Mouse (Mus musculus) embryonic facial prominence, embryonic 10.5 days (tissue): ENCODE results near the gene Tspan11. TPM values are rescaled to one million over a fixed set of nuclear protein-coding genes. Genes with fewer than 3 reads are reported as not detected.

Experiments
- DNase-seq: peaks from one replicate; pipeline ENCODE4 v3.0.0-alpha.2; 2017; ENCODE audit warnings: low spot score
- H3K27ac ChIP-seq: fragments of 300-500 bp; sonication (generic); replicated peaks from 2 replicates; pipeline ENCODE4 v1.5.1; 2016; ENCODE audit warnings: mild to moderate bottlenecking
- H3K27me3 ChIP-seq: fragments of 300-500 bp; sonication (generic); replicated peaks from 2 replicates; pipeline ENCODE4 v1.6.1; 2016; ENCODE audit warnings: low read depth, mild to moderate bottlenecking; ENCODE audit not compliant: poor library complexity, severe bottlenecking
- H3K36me3 ChIP-seq: fragments of 300-500 bp; sonication (generic); replicated peaks from 2 replicates; pipeline ENCODE4 v1.6.1; 2016; ENCODE audit warnings: mild to moderate bottlenecking, moderate library complexity
- H3K4me1 ChIP-seq: fragments of 300-500 bp; sonication (generic); 2 replicates; pipeline ENCODE4 v1.6.1; 2016
- H3K4me3 ChIP-seq: fragments of 300-500 bp; sonication (generic); 2 replicates; pipeline ENCODE4 v1.5.1; 2016; ENCODE audit warnings: mild to moderate bottlenecking, moderate library complexity
- H3K9me3 ChIP-seq: fragments of 300-500 bp; sonication (generic); 2 replicates; pipeline ENCODE4 v1.6.1; 2016; ENCODE audit warnings: mild to moderate bottlenecking
- WGBS: fragments of 180-500 bp; shearing (Covaris S2); methylation state at CpG from one replicate; pipeline ENCODE4 v1.1.7; 2016; 5-methylcytosine and 5-hydroxymethylcytosine counted together
- polyA plus RNA-seq: library from polyadenylated mRNA; unstranded; fragments of >200 nt; fragmentation: Nextera tagmentation; extraction: Ambion mirVana; gene quantifications from 2 replicates; pipeline ENCODE4 v1.2.1, GENCODE M21; 2016

Gene Tspan11
- polyA plus RNA-seq, 1 experiment from 2014 or later = 6.9 TPM

DNA sequence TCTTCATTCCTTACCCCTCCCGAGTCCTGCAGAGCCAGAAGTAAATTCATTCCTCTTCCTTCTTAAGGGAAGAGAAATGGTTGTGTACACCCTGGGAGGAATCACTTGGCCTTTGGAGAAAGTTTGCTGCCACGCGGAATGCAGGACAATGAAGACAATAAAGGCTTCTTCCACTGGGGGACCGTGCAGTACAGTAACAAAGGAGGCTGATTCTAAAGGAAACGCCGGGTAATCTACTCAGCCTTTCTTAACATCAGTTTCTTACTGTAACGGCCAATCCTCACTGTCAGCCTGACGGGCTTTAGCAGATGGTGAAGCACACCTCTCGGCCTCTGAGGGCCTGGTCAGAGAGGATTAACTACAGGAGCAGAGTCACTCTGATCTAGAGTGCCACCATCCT is 25.4 kb upstream of the Tspan11 start:
- DNase-seq = no peak
- WGBS = 73% methylated on average over 9 of the region's 9 CpGs
- Histone ChIP-seq H3K27ac (no peak overlapping the region), H3K4me3 (no peak overlapping the region), H3K36me3 (no peaks in the 10 kb centered on the region), H3K4me1 (peaks cover 11% of the 10 kb centered on the region), H3K27me3 (no peaks in the 10 kb centered on the region), H3K9me3 (no peaks in the 10 kb centered on the region)

DNA sequence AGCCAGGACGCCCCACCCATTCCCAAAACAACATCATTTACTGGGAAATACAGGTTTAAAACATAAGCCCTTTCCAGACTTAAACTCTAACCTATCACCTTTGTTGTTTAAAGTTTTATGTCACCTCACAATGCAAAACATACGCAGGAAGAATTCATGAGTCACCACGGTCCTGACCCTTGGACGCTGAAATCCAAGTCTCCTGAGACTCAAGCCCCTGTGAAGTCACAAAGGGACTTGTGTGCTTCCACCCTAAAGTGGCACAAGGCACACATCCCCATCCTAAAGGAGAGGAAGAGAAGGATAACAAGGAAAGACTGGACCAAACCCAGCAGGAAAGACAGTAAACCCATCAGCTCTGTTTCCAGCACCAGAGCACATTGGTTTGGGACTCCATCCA is 22.0 kb upstream of the Tspan11 start:
- Histone ChIP-seq H3K4me1 (peaks cover 30% of the 10 kb centered on the region), H3K36me3 (no peaks in the 10 kb centered on the region), H3K27me3 (no peaks in the 10 kb centered on the region), H3K27ac (peak overlapping the region; percentile 11; the same call in 1 of the 2 replicates), H3K9me3 (no peaks in the 10 kb centered on the region), H3K4me3 (no peak overlapping the region)
- no peak for DNase-seq
- 61% methylated on average over 4 of the region's 4 CpGs for WGBS

DNA sequence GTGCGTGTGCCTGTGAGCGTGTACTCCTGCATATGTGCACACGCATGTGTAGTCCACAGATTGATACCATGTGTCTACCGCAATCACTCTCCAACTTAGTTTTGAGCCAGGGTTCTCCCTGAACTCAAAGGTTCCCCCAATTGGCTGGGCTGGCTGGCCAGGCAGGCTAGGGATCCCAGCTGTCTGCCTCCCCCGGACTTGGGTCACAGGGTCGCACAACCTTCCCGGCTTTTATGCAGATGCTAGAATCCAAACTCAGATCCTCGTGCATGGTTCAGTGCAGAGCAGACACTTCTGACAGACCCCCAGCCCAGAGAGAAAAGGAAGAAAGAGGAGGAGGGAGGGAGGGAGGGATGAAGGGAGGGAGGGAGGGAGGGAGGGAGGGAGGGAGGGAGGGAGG is 18.8 kb upstream of the Tspan11 start:
- Histone ChIP-seq H3K9me3 (no peaks in the 10 kb centered on the region), H3K4me3 (no peak overlapping the region), H3K4me1 (peaks cover 39% of the 10 kb centered on the region), H3K36me3 (no peaks in the 10 kb centered on the region), H3K27ac (peak overlapping the region; percentile 90), H3K27me3 (no peaks in the 10 kb centered on the region)
- DNase-seq = peak; percentile 40
- 57% methylated on average over 8 of the region's 8 CpGs for WGBS

DNA sequence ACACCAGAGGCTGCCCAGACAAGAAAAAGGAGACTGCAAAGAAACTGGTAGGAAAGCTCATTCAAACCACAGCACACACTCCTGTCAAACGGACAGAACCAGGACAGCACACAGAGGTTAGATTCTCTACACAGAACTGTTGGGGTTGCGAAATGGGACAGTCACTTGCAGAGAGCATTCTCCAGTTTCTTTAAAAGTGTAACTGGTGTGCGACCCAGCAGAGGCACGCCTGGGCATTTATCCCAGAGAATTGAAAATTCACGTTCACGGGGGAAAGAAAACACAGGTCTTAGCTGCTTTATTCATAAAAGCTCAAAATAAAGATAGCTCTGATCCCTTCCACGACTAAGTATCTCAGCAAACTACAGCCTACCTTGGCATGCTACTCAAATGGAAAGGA is 18.3 kb upstream of the Tspan11 start:
- H3K9me3 ChIP-seq = no peaks in the 10 kb centered on the region
- peak overlapping the region; percentile 90 for H3K27ac ChIP-seq
- no peak for DNase-seq
- peaks cover 39% of the 10 kb centered on the region for H3K4me1 ChIP-seq
- no peaks in the 10 kb centered on the region for H3K36me3 ChIP-seq
- no peaks in the 10 kb centered on the region for H3K27me3 ChIP-seq
- WGBS = 81% methylated on average over 7 of the region's 7 CpGs
- no peak overlapping the region for H3K4me3 ChIP-seq

DNA sequence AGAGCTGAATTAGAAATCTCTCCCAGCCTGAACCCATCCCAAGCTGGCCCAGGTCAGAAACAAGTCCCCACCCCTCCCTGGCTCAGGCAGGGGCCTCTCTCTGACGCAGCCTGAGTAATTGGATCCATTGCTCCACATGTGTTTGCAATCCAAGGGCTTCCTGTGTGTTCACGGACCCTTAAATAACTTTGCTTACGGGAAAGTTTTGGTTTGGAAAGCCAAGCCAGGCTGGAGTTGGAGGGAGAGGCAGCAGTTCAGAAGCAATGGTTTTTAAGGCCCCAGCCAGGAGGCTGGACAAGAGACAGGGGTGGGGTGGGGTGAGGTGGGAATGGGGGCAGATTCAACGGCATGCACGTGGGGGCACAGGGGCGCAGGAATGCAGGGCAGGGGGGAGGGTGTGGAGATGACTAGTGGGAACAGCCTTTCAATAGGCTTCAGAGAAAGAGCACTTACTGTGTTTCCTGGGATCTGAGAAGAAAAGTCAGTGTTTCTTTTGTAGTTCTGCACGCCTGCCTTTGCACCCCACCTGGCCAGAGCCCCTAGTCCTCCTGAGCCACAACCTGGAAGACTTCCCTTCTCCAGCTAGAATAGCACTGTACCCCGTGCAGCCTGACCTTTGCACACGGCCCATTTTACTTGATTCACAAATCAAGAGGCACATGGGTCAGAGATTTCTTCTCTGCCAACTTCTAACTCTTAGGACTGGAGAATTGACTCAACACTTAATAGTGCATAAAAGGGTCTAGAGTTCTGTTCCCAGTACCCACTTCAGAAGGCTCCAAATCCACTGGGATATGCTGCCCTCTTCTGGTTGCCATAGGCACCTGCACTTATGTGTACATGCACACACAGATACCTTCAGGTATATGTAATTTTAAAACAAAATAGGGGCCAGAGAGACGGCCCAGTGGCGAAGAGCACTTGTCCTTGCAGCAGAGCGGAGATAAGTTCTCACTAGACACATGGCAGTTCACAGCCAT is 16.8 kb upstream of the Tspan11 start:
- WGBS = 52% methylated on average over 12 of the region's 12 CpGs
- peak; percentile 88 for DNase-seq
- peak overlapping the region; percentile 90 for H3K27ac ChIP-seq

DNA sequence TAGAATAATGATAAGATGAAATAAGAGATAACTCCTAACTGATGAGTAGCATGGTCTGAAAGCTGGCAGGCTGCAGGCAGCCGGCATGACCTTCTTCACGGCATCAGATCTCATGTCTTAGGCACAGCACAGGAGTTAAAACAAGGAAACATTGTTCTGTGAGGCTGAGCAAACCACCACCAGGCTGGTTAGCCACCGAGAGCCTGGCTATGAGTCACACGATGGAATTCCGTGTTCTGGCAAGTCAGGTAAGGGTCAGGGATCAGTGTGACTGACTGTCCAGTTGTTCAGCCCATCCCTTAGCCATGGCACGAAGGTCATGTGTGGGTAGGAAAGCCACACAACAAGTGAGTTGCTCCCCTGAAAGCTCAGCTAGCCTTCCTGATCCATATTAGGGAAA is 16.0 kb upstream of the Tspan11 start:
- 70% methylated on average over 6 of the region's 6 CpGs for WGBS
- no peaks in the 10 kb centered on the region for H3K36me3 ChIP-seq
- no peak for DNase-seq
- no peaks in the 10 kb centered on the region for H3K9me3 ChIP-seq
- no peaks in the 10 kb centered on the region for H3K27me3 ChIP-seq
- peaks cover 52% of the 10 kb centered on the region for H3K4me1 ChIP-seq
- H3K27ac ChIP-seq = peak overlapping the region; percentile 90
- no peak overlapping the region for H3K4me3 ChIP-seq

More for the DNA sequence above, 16.8 kb upstream of the Tspan11 start:
- H3K27me3 ChIP-seq = no peaks in the 10 kb centered on the region
- no peaks in the 10 kb centered on the region for H3K9me3 ChIP-seq
- H3K4me1 ChIP-seq = peaks cover 44% of the 10 kb centered on the region
- no peaks in the 10 kb centered on the region for H3K36me3 ChIP-seq
- peak overlapping the region; percentile 8; the same call in 1 of the 2 replicates for H3K4me3 ChIP-seq

DNA sequence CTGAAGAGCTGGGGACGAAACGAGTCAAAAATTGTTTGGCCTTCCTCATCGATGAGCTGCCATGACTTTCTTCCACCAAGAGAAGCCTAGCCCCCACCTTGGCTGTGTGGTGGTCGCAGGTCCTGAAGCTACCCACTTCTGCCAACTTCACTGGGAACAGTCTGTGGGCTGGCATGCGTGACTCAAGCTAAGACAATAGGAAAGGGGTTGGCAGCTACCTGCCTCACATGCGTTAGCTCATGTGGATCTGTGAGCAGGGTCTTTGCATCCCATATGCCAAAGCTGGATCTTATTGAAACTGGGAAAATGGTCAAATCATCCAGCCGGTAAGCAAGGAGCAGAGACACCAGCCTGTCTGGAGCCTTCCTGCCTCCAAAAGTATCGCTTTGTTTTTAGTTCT is 14.8 kb upstream of the Tspan11 start:
- no peak overlapping the region for H3K4me3 ChIP-seq
- H3K4me1 ChIP-seq = peaks cover 63% of the 10 kb centered on the region
- 92% methylated on average over 8 of the region's 8 CpGs for WGBS
- DNase-seq = no peak
- no peaks in the 10 kb centered on the region for H3K9me3 ChIP-seq
- peak overlapping the region; percentile 90; the same call in 1 of the 2 replicates for H3K27ac ChIP-seq
- H3K36me3 ChIP-seq = no peaks in the 10 kb centered on the region
- H3K27me3 ChIP-seq = no peaks in the 10 kb centered on the region

DNA sequence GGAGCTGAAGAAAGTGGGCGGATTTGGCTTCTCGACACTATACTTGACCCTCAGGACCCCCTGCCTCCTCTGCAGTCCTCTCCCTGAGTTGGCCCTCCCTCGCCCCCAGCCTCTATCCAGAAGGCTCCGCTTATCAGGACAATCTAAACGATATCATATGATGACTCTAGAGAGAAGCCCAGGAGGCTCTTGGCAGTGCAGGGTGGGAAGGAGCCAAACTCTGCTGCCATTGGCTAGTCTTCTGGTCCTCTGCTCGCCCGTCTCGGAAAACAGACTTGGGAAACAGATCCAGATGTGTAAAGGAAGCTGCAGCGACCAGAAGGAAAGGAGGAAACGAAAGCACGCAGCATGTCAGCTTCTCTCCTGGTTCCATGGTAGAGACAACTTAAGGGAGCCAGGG is 11.5 kb upstream of the Tspan11 start:
- peak; percentile 64 for DNase-seq
- 34% methylated on average over 11 of the region's 11 CpGs for WGBS

DNA sequence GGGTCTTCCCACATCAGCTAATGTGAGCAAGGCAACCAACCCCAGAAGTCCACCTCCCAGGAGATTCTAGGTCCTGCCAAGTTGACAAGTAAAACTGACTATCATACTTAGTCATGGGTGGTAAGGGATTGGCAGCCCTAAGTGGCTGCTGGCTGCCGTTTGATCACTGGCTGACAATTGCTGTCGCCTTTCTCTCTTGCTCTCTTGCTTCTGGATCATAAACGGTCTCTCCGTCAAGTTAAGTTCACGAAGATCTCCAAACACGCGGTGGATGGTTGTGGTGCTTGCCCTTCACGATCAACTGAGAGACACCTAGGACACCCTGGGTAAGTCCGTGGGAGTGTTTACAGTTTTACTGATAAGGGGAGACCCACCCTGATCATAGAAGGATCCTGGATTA is 11.0 kb upstream of the Tspan11 start:
- peaks cover 39% of the 10 kb centered on the region for H3K4me1 ChIP-seq
- 88% methylated on average over 9 of the region's 9 CpGs for WGBS
- no peak overlapping the region for H3K4me3 ChIP-seq
- no peak for DNase-seq
- H3K9me3 ChIP-seq = peaks cover 5% of the 10 kb centered on the region; the same call in 1 of the 2 replicates
- H3K36me3 ChIP-seq = no peaks in the 10 kb centered on the region
- no peaks in the 10 kb centered on the region for H3K27me3 ChIP-seq
- H3K27ac ChIP-seq = peak overlapping the region; percentile 80

More for the DNA sequence above, 11.5 kb upstream of the Tspan11 start:
- Histone ChIP-seq H3K27me3 (no peaks in the 10 kb centered on the region), H3K27ac (peak overlapping the region; percentile 80), H3K4me1 (peaks cover 42% of the 10 kb centered on the region), H3K9me3 (peaks cover 5% of the 10 kb centered on the region; the same call in 1 of the 2 replicates), H3K36me3 (no peaks in the 10 kb centered on the region), H3K4me3 (no peak overlapping the region; the same call in 1 of the 2 replicates)

DNA sequence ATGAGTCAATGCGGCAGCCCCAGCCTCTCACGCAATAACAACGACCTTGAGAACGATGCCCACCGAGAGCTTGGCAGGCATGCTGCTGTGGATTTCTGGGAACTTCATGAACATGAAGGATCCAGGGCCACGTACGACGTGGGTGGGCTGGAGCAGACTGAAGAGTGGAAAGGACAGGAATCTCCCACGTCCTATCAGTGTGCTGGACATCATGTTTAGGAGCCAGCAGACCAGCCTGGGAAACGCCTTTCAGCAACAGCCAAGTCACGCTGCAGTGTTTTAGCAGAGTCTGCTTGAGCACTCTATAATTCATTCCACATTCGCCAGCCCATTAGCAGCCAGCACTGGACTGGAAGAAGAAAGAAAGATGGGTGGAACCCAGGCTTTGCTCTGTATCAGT is 10.4 kb upstream of the Tspan11 start:
- Histone ChIP-seq H3K27me3 (no peaks in the 10 kb centered on the region), H3K27ac (peak overlapping the region; percentile 80), H3K36me3 (no peaks in the 10 kb centered on the region), H3K4me1 (peaks cover 39% of the 10 kb centered on the region), H3K4me3 (no peak overlapping the region), H3K9me3 (peaks cover 5% of the 10 kb centered on the region; the same call in 1 of the 2 replicates)
- 79% methylated on average over 12 of the region's 12 CpGs for WGBS
- peak; percentile 39 for DNase-seq

DNA sequence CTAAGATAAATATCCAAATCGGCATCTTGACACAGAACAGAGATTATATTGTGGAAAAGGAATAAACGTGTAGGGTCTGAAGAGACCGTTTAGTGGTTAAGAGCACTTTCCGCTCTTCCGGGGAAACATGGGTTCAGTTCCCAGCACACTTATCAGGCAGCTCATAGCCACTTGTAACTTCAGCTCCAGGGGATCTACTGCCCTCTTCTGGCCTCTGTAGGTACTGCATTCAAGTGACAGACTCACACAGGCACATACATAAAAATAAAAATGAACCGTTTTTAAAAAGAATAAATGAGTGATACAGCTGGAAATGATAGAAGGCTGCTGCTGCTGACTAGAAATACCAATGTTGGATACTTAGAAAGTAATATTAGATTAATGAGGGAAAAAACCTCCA is 7.9 kb upstream of the Tspan11 start:
- H3K36me3 ChIP-seq = no peaks in the 10 kb centered on the region
- DNase-seq = no peak
- H3K4me3 ChIP-seq = no peak overlapping the region
- no peak overlapping the region for H3K27ac ChIP-seq
- H3K27me3 ChIP-seq = peaks cover 6% of the 10 kb centered on the region; the same call in 1 of the 2 replicates
- H3K4me1 ChIP-seq = peaks cover 36% of the 10 kb centered on the region
- 88% methylated on average over 6 of the region's 6 CpGs for WGBS
- H3K9me3 ChIP-seq = peaks cover 5% of the 10 kb centered on the region; the same call in 1 of the 2 replicates

DNA sequence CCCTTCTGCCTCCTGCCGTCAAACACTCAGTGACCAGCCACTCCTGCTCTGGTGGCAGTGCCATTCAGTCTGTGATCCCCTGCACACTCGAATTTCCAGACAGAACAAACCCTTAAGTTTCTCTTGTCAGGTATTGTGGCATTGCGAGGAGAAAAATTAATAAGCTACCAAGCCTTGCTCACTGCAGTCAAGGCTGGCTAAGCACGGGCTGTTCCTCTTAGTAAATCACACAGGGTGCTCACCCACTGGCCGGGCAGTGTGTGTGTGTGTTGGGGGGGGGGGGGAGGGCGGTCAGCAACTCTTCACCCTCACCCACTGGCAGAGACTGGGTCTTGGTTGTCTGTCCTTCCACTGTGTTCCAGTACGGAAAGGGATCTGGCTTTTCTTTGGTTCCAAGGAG is 473 bp upstream of the Tspan11 start:
- 7% methylated on average over 7 of the region's 7 CpGs for WGBS
- H3K36me3 ChIP-seq = no peaks in the 10 kb centered on the region
- H3K4me3 ChIP-seq = peak overlapping the region; percentile 58
- H3K9me3 ChIP-seq = no peaks in the 10 kb centered on the region
- peak; percentile 22 for DNase-seq
- H3K27me3 ChIP-seq = peaks cover 51% of the 10 kb centered on the region
- H3K4me1 ChIP-seq = peaks cover 31% of the 10 kb centered on the region
- H3K27ac ChIP-seq = peak overlapping the region; percentile 81

DNA sequence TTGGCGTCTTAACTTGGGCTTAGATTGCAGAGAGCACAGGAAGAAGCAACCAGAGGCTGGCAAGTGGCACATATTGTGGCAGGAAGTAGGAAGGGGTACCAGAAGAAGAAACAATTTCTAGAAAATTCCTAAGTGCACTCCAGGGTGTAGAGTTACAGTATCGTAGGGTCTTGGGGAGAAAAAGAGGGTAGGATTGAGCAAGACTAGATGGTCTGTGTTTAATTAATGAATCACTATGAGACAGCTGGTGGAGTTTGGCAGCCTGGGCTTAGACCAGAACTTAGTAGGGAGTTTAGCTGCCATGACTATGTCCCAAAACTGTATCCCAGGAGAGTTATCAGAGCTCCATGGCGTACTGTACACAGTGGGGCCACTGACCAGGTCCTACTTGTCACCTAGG is 1.2 kb downstream of the Tspan11 start:
- H3K9me3 ChIP-seq = no peaks in the 10 kb centered on the region
- H3K4me3 ChIP-seq = peak overlapping the region; percentile 58
- peak overlapping the region; percentile 81; the same call in 1 of the 2 replicates for H3K27ac ChIP-seq
- no peak for DNase-seq
- WGBS = 60% methylated on average over 3 of the region's 3 CpGs
- no peaks in the 10 kb centered on the region for H3K36me3 ChIP-seq
- peaks cover 32% of the 10 kb centered on the region for H3K4me1 ChIP-seq
- H3K27me3 ChIP-seq = peaks cover 59% of the 10 kb centered on the region
